Mouse (Mus musculus): ENCODE results near the gene Brd1. TPM values are rescaled to one million over a fixed set of nuclear protein-coding genes. Genes with fewer than 3 reads are reported as not detected.
A peak's percentile ranks its signal among the peaks of the same experiment; 100 is the strongest.
"Not testable (repeated sequence)": the region's sequence is repeated elsewhere in the genome, so short reads cannot be mapped to it uniquely, and the experiment has no call there.

Brd1 gene
- 29.0 TPM in 2 replicates for polyA plus RNA-seq (2014; fragmentation: Nextera tagmentation; extraction: Ambion mirVana)

DNA sequence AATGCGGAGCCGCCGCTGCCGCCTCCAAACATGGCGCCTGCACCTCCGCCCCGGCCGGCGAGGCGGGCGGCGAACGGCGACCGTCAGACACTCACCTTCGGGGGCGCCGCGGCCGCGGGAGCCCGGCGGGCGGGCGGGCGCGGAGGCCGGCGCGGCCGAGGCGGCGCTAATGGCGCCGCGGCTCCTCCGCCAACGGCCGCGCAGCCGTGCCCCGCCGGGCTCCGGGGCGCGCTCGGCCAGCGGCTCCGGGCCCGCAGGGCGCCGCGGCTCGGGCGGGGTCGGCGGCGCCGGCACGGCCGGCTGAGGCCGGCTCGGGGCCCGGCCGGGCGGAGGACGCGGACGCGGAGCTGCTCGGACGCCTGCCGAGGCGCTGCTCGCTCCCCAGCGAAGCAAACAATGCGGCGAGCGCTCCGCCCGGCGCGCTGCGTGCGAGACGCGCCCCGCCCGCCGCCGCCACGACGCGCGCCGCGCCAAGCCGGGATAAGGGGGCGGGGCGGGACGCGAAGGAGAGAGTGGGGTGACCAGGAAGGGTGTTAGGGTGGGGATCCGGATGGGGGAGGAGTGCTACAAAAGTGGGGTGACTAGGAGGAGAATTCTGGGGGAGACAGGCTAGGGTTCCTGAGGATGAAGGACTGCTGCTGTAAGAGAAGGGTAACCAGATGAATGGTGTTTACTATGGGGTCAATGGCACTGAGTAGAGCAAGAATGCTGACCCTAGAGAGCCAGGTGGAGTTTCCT lies at the start of gene Brd1:
Gene Brd1 (minus strand): TSS at position 400 of the 738 bp plus-strand sequence.
- H3K36me3 ChIP-seq (ENCODE audit: control insufficient read depth, insufficient read depth, low read length): peaks cover 12% of the 10 kb centered on the region
- no peaks in the 10 kb centered on the region for H3K9me3 ChIP-seq (ENCODE audit: control insufficient read depth, low read length)
- WGBS: under 1% methylated on average over 94 of the region's 103 CpGs
- H3K9ac ChIP-seq (ENCODE audit: low read length): peak within 1 kb of the TSS; percentile 98
- peak within 1 kb of the TSS; percentile 66 for H3K27ac ChIP-seq (ENCODE audit: low read depth, low read length)
- ATAC-seq (replicated peaks; ENCODE audit: low FRiP score) (peak; percentile 88), DNase-seq (ENCODE audit: low spot score) (peak; percentile 87)
- H3K4me3 ChIP-seq (ENCODE audit: low read depth, low read length): peak within 1 kb of the TSS; percentile 100
- no peaks in the 10 kb centered on the region for H3K27me3 ChIP-seq (ENCODE audit: control insufficient read depth, insufficient read depth, low read length)
- H3K4me1 ChIP-seq (replicated peaks; ENCODE audit: control insufficient read depth, insufficient read depth, low read length): peaks cover 8% of the 10 kb centered on the region
- peak within 1 kb of the TSS; percentile 90 for H3K4me2 ChIP-seq (ENCODE audit: low read depth, low read length, severe bottlenecking)

DNA sequence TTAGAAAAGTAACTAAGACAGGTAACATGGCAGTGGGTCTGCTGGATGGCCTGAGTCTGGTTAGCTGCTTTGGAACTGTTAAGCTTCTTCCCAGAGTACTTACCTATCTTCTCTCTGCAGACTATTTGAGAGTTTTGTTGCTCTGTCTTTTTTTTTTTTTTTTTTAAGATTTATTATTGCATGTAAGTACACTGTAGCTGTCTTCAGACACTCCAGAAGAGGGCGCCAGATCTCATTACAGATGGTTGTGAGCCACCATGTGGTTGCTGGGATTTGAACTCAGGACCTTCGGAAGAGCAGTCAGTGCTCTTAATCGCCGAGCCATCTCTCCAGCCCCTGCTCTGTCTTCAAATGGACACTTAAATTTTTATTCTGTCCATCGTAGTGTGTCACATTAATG lies 40.6 kb upstream of the Brd1 start:
- not testable (repeated sequence) for ATAC-seq (replicated peaks; ENCODE audit: low FRiP score); H3K4me1 ChIP-seq (replicated peaks; ENCODE audit: control insufficient read depth, insufficient read depth, low read length); H3K9ac ChIP-seq (ENCODE audit: low read length); H3K4me3 ChIP-seq (ENCODE audit: low read depth, low read length); H3K27ac ChIP-seq (ENCODE audit: low read depth, low read length); H3K4me2 ChIP-seq (ENCODE audit: low read depth, low read length, severe bottlenecking); DNase-seq (ENCODE audit: low spot score); H3K9me3 ChIP-seq (ENCODE audit: control insufficient read depth, low read length); H3K27me3 ChIP-seq (ENCODE audit: control insufficient read depth, insufficient read depth, low read length)
- 88% methylated on average over 5 of the region's 5 CpGs for WGBS
- H3K36me3 ChIP-seq (ENCODE audit: control insufficient read depth, insufficient read depth, low read length): peaks cover 14% of the 10 kb centered on the region

DNA sequence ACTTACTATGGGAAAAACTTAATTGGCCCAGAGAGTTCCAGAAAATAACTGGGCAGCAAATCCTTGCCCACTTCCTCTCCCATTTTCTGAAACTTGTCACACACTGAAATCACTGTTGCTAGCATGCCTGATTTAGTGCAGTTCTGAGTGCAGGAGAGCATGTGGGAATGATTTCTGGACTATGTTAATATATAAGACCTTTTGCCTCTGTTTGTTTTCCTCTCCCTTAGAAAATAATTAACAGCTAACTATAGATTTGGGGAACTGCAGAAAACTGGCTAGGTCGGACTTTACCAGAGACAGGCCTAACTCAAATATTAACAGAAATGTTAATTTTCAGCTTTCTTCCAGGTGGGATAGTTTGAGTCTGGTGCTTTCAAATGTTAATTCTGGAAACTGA lies 34.5 kb upstream of the Brd1 start:
- no peaks in the 10 kb centered on the region for H3K4me1 ChIP-seq (replicated peaks; ENCODE audit: control insufficient read depth, insufficient read depth, low read length)
- ATAC-seq (replicated peaks; ENCODE audit: low FRiP score) (no peak), DNase-seq (ENCODE audit: low spot score) (no peak)
- H3K9me3 ChIP-seq (ENCODE audit: control insufficient read depth, low read length): no peaks in the 10 kb centered on the region
- H3K4me3 ChIP-seq (ENCODE audit: low read depth, low read length): no peak overlapping the region
- H3K36me3 ChIP-seq (ENCODE audit: control insufficient read depth, insufficient read depth, low read length): peaks cover 14% of the 10 kb centered on the region
- H3K27ac ChIP-seq (ENCODE audit: low read depth, low read length): no peak overlapping the region
- H3K27me3 ChIP-seq (ENCODE audit: control insufficient read depth, insufficient read depth, low read length): no peaks in the 10 kb centered on the region
- WGBS: 94% methylated on average over 1 of the region's 1 CpGs
- no peak overlapping the region for H3K9ac ChIP-seq (ENCODE audit: low read length)
- no peak overlapping the region for H3K4me2 ChIP-seq (ENCODE audit: low read depth, low read length, severe bottlenecking)

DNA sequence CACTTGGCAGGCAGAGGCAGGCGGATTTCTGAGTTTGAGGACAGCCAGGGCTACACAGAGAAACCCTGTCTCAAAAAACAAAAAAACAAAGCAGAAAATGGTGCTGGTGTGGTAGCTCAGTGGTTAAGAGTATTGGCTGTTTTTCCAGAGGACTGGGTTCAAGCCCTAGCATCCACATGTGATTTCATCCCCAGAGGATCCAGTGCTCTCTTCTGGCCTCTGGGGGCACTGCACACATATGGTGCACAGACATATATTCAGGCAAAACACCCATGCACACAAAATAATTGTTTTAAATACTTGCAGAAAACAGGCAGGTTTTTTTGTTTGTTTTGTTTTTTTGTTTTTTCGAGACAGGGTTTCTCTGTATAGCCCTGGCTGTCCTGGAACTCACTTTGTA lies 32.1 kb upstream of the Brd1 start:
- WGBS: 94% methylated on average over 2 of the region's 2 CpGs
- not testable (repeated sequence) for H3K4me1 ChIP-seq (replicated peaks; ENCODE audit: control insufficient read depth, insufficient read depth, low read length); H3K27me3 ChIP-seq (ENCODE audit: control insufficient read depth, insufficient read depth, low read length); H3K27ac ChIP-seq (ENCODE audit: low read depth, low read length); H3K36me3 ChIP-seq (ENCODE audit: control insufficient read depth, insufficient read depth, low read length); DNase-seq (ENCODE audit: low spot score); H3K9ac ChIP-seq (ENCODE audit: low read length); H3K4me2 ChIP-seq (ENCODE audit: low read depth, low read length, severe bottlenecking); H3K9me3 ChIP-seq (ENCODE audit: control insufficient read depth, low read length); H3K4me3 ChIP-seq (ENCODE audit: low read depth, low read length); ATAC-seq (replicated peaks; ENCODE audit: low FRiP score)

DNA sequence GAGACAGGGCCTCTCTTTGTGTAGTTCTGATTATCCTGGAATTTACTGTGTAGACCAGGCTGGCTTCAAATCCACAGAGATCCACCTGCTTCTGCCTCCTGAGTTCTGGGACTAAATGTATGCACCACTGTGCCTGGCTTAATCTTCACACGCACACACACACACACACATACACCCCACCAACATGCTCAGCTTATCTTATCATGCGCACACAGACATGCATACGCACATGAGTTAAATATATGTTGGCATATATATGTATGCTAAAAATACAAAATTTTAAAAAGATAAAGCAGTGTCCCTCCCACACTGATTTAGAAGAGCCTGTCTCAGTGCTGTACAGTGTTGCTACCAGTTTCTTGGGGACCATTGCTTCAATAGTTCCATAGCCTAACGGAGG lies 27.5 kb upstream of the Brd1 start:
- Histone ChIP-seq H3K9me3 (ENCODE audit: control insufficient read depth, low read length) (no peaks in the 10 kb centered on the region), H3K9ac (ENCODE audit: low read length) (no peak overlapping the region), H3K36me3 (ENCODE audit: control insufficient read depth, insufficient read depth, low read length) (peaks cover 6% of the 10 kb centered on the region; the same call in 1 of the 2 replicates), H3K27ac (ENCODE audit: low read depth, low read length) (no peak overlapping the region), H3K4me1 (replicated peaks; ENCODE audit: control insufficient read depth, insufficient read depth, low read length) (no peaks in the 10 kb centered on the region), H3K27me3 (ENCODE audit: control insufficient read depth, insufficient read depth, low read length) (no peaks in the 10 kb centered on the region), H3K4me3 (ENCODE audit: low read depth, low read length) (no peak overlapping the region), H3K4me2 (ENCODE audit: low read depth, low read length, severe bottlenecking) (no peak overlapping the region)
- DNase-seq (ENCODE audit: low spot score) (no peak), ATAC-seq (replicated peaks; ENCODE audit: low FRiP score) (no peak)
- WGBS: 94% methylated on average over 4 of the region's 4 CpGs

DNA sequence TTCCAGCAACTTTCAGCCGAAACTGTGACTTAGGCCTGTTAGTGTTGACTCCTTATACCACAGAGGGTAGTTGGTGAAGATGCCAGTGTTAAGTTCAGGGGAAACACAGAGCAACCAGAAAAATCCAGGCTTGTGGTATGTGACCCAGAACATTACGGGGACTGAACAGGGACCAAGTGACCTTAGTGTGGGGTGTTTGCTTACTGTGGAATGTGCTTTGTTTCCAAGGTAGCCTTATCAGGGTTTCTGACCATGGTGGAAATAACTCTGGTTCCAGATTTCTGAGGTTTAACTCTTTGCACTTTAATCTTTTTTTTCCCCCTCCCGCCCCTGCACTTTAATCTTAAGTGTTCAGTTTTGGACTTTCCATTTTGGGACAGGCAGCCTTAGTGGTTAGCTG lies 24.0 kb upstream of the Brd1 start:
- ATAC-seq (replicated peaks; ENCODE audit: low FRiP score): no peak
- H3K4me2 ChIP-seq (ENCODE audit: low read depth, low read length, severe bottlenecking): no peak overlapping the region
- H3K9me3 ChIP-seq (ENCODE audit: control insufficient read depth, low read length): no peaks in the 10 kb centered on the region
- H3K4me3 ChIP-seq (ENCODE audit: low read depth, low read length): no peak overlapping the region
- no peak for DNase-seq (ENCODE audit: low spot score)
- H3K36me3 ChIP-seq (ENCODE audit: control insufficient read depth, insufficient read depth, low read length): peaks cover 6% of the 10 kb centered on the region; the same call in 1 of the 2 replicates
- no peaks in the 10 kb centered on the region for H3K27me3 ChIP-seq (ENCODE audit: control insufficient read depth, insufficient read depth, low read length)
- H3K9ac ChIP-seq (ENCODE audit: low read length): no peak overlapping the region
- 88% methylated on average over 3 of the region's 3 CpGs for WGBS
- H3K27ac ChIP-seq (ENCODE audit: low read depth, low read length): no peak overlapping the region
- H3K4me1 ChIP-seq (replicated peaks; ENCODE audit: control insufficient read depth, insufficient read depth, low read length): 0 out of 2 replicates have a peak, but pooled peaks cover 3% of the 10 kb centered on the region

DNA sequence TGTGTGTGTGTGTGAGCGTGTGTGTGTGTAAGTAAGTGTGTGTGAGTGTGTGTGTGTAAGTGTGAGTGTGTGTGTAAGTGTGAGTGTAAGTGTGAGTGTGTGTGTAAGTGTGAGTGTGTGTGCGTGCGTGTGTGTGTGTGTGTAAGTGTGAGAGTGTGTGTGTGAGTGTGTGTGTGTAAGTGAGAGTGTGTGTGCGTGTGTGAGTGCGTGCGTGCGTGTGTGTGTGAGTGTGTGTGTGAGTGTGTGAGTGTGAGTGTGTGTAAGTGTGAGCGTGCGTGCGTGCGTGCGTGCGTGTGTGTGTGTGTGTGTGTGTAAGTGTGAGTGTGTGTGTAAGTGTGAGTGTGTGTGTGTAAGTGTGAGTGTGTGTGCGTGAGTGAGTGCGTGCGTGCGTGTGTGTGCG lies 21.7 kb upstream of the Brd1 start:
- Histone ChIP-seq H3K9me3 (ENCODE audit: control insufficient read depth, low read length) (no peaks in the 10 kb centered on the region), H3K27me3 (ENCODE audit: control insufficient read depth, insufficient read depth, low read length) (no peaks in the 10 kb centered on the region), H3K4me2 (ENCODE audit: low read depth, low read length, severe bottlenecking) (no peak overlapping the region), H3K4me3 (ENCODE audit: low read depth, low read length) (no peak overlapping the region), H3K36me3 (ENCODE audit: control insufficient read depth, insufficient read depth, low read length) (peaks cover 6% of the 10 kb centered on the region; the same call in 1 of the 2 replicates), H3K27ac (ENCODE audit: low read depth, low read length) (no peak overlapping the region), H3K4me1 (replicated peaks; ENCODE audit: control insufficient read depth, insufficient read depth, low read length) (peaks cover 4% of the 10 kb centered on the region), H3K9ac (ENCODE audit: low read length) (no peak overlapping the region)
- WGBS: 91% methylated on average over 18 of the region's 18 CpGs
- ATAC-seq (replicated peaks; ENCODE audit: low FRiP score) (no peak), DNase-seq (ENCODE audit: low spot score) (no peak)

DNA sequence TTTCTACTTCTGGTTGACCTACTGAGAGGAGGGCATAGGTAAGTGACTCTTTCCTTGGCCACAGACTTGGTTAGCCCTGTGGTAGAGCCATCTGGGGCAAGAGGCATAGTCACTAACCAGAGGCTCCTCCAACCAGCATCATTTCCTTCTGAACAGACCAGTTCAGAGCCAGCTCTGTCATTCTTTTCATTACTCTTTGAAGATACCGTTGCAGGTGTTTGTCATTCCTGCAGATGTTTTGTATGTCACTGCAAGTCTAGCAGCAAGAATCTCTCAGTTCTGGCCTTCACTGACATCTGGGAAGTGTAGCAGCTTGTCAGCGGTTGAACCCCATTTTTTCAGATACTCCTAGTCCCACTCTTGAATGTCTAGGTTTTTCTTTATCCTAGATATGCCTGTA lies 20.9 kb upstream of the Brd1 start:
- Histone ChIP-seq H3K9me3 (ENCODE audit: control insufficient read depth, low read length) (no peaks in the 10 kb centered on the region), H3K4me1 (replicated peaks; ENCODE audit: control insufficient read depth, insufficient read depth, low read length) (peaks cover 7% of the 10 kb centered on the region), H3K36me3 (ENCODE audit: control insufficient read depth, insufficient read depth, low read length) (peaks cover 6% of the 10 kb centered on the region; the same call in 1 of the 2 replicates), H3K4me3 (ENCODE audit: low read depth, low read length) (no peak overlapping the region), H3K27me3 (ENCODE audit: control insufficient read depth, insufficient read depth, low read length) (no peaks in the 10 kb centered on the region), H3K4me2 (ENCODE audit: low read depth, low read length, severe bottlenecking) (no peak overlapping the region), H3K9ac (ENCODE audit: low read length) (no peak overlapping the region), H3K27ac (ENCODE audit: low read depth, low read length) (no peak overlapping the region)
- DNase-seq (ENCODE audit: low spot score) (no peak), ATAC-seq (replicated peaks; ENCODE audit: low FRiP score) (no peak)
- WGBS: 92% methylated on average over 2 of the region's 2 CpGs

DNA sequence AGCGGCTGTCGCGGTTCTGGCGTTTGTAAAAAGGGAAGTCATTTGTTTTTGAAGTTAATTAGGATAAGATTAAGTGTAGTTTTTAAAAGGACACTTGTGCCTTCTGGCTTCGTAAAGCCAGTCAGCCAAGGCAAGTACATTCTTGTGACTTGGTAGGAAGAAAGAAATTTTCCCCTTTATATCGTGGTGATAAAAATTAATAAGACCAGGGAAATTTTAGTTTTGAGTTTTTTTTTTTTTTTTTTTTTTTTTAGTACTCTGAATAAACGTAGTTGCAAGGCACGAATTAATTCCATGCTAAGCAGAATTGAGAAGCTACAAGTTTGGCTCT lies 18.3 kb upstream of the Brd1 start:
- Histone ChIP-seq H3K27me3 (ENCODE audit: control insufficient read depth, insufficient read depth, low read length) (no peaks in the 10 kb centered on the region), H3K9ac (ENCODE audit: low read length) (peak overlapping the region; percentile 92), H3K4me1 (replicated peaks; ENCODE audit: control insufficient read depth, insufficient read depth, low read length) (peaks cover 7% of the 10 kb centered on the region), H3K4me3 (ENCODE audit: low read depth, low read length) (peak overlapping the region; percentile 91), H3K4me2 (ENCODE audit: low read depth, low read length, severe bottlenecking) (peak overlapping the region; percentile 62), H3K36me3 (ENCODE audit: control insufficient read depth, insufficient read depth, low read length) (peaks cover under 1% of the 10 kb centered on the region; the same call in 1 of the 2 replicates), H3K9me3 (ENCODE audit: control insufficient read depth, low read length) (no peaks in the 10 kb centered on the region), H3K27ac (ENCODE audit: low read depth, low read length) (peak overlapping the region; percentile 87; the same call in 1 of the 2 replicates)
- DNase-seq (ENCODE audit: low spot score) (no peak), ATAC-seq (replicated peaks; ENCODE audit: low FRiP score) (no peak)
- WGBS: under 1% methylated on average over 8 of the region's 8 CpGs
